Mouse (Mus musculus) erythroblast, embryonic 14.5 days (primary cell): ENCODE measurements at regions not wholly inside any gene's neighbourhood (a gene's known extent, or its start where the extent isn't known, plus 50 kb on each side); places are given as distances from the start of the nearest gene placed in this dataset.

Experiments
- GATA1 ChIP-seq: IDR thresholded peaks from 2 replicates; pipeline ENCODE4 v1.6.1; 2012; ENCODE audit warnings: low read length, inconsistent platforms, mixed read lengths
- TAL1 ChIP-seq: IDR thresholded peaks from 3 replicates; pipeline ENCODE4 v1.6.1; 2012; ENCODE audit warnings: low read length, inconsistent platforms, mixed read lengths

GRCm38 (mm10) chr4:32187154-32187553 is 51.5 kb upstream of the Bach2 start:
- TF ChIP-seq GATA1 (no peak), TAL1 (no peak)
